ENCODE assay signal across 8 mouse cellular contexts in the genomic region with DNA sequence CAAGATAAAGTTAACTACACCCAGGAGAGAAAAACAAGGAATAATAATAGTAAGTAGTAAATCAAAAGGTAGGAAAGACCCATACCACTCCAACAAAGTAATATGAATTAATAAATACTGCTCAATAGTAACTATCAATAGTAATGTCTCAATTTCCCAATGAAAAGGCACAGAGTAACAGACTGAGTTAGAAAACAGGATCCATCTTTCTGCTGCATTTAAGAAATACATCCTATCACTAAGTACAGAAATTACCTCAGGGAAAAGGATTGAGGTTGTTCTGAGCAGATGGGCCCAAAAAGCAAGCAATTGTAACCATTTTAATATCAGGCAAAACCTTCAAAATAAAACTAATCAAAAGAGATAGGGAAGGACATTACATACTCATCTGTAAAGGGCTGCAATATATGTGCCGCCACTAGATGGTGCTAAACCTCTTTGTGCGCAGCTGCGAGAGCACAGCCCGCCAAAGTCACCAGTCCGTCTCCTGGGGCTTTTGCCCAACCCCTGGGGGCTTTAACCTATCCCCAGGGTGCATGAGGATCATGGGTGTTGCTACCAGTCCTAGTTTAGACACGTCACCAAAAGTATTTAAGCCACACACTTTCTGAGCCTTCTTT.
DNase-seq lines count a peak whose midpoint lies in the region; ATAC-seq and TF ChIP-seq lines count a peak whose summit lies in the region.
"Not testable (repeated sequence)": the region's sequence is repeated elsewhere in the genome, so short reads cannot be mapped to it uniquely, and the experiment has no call there.

No protein-coding gene starts in this region.

- not testable (repeated sequence) for H3K27me3 ChIP-seq in cerebellum, adult 2 months (ENCODE audit: control insufficient read depth, insufficient read depth, low read length); hindbrain, embryonic 12.5 days; limb, embryonic 12.5 days; midbrain, embryonic 15.5 days (replicated peaks)

- not testable (repeated sequence) for H3K9me3 ChIP-seq in hindbrain, embryonic 12.5 days (replicated peaks); limb, embryonic 12.5 days; midbrain, embryonic 15.5 days

- 0% methylated on average over 6 of the region's 6 CpGs for WGBS in cerebellum, adult 2 months
- 0% methylated on average over 6 of the region's 6 CpGs for WGBS in hindbrain, embryonic 12.5 days
- 5% methylated on average over 6 of the region's 6 CpGs for WGBS in limb, embryonic 12.5 days
- WGBS in midbrain, embryonic 15.5 days = 1% methylated on average over 6 of the region's 6 CpGs

- peak; percentile 61; the same call in 1 of the 2 replicates for ATAC-seq in hindbrain, embryonic 12.5 days (ENCODE audit: low FRiP score)
- not testable (repeated sequence) for ATAC-seq in limb, embryonic 12.5 days (ENCODE audit: insufficient number of reproducible peaks, insufficient read depth, low FRiP score, low TSS enrichment, low read depth)
- ATAC-seq in midbrain, embryonic 15.5 days (replicated peaks) = peak; percentile 81

- DNase-seq in CD4-positive helper T cell, adult 2 months (ENCODE audit: low read depth, low spot score) = peak; percentile 18
- DNase-seq in cerebellum, adult 2 months = peak; percentile 22 to 31
- DNase-seq in frontal cortex, adult 2 months (ENCODE audit: extremely low spot score in 1 of 2, low spot score in 1 of 2) = peak; percentile 11 to 76
- DNase-seq in kidney, postnatal 36 days = peak; percentile 23 to 76
- DNase-seq in right cerebral cortex, postnatal 4 days = peak; percentile 67

- H3K27ac ChIP-seq in cerebellum, adult 2 months (ENCODE audit: insufficient read depth, low read length); hindbrain, embryonic 12.5 days; limb, embryonic 12.5 days; midbrain, embryonic 15.5 days: not testable (repeated sequence)

- not testable (repeated sequence) for H3K36me3 ChIP-seq in hindbrain, embryonic 12.5 days; limb, embryonic 12.5 days; midbrain, embryonic 15.5 days (replicated peaks)

- not testable (repeated sequence) for TF ChIP-seq CTCF in cerebellum, adult 2 months (IDR thresholded peaks at IDR 0.05; ENCODE audit: borderline replicate concordance, insufficient read depth, low read depth, low read length)

- H3K9ac ChIP-seq in hindbrain, embryonic 12.5 days; limb, embryonic 12.5 days (replicated peaks); midbrain, embryonic 15.5 days: not testable (repeated sequence)

- not testable (repeated sequence) for H3K4me3 ChIP-seq in cerebellum, adult 2 months (replicated peaks; ENCODE audit: insufficient read depth, low read depth, low read length); hindbrain, embryonic 12.5 days; limb, embryonic 12.5 days (replicated peaks); midbrain, embryonic 15.5 days

- not testable (repeated sequence) for TF ChIP-seq POLR2A in cerebellum, adult 2 months (IDR thresholded peaks at IDR 0.05; ENCODE audit: borderline replicate concordance, insufficient read depth, low read length)

- H3K4me2 ChIP-seq in hindbrain, embryonic 12.5 days (replicated peaks) = not testable (repeated sequence)
- H3K4me2 ChIP-seq in limb, embryonic 12.5 days = peak overlapping the region; percentile 21; the same call in 1 of the 2 replicates
- peak overlapping the region; percentile 31 for H3K4me2 ChIP-seq in midbrain, embryonic 15.5 days

- not testable (repeated sequence) for H3K4me1 ChIP-seq in cerebellum, adult 2 months (ENCODE audit: control insufficient read depth, insufficient read depth, low read length); hindbrain, embryonic 12.5 days; limb, embryonic 12.5 days (replicated peaks); midbrain, embryonic 15.5 days
